Mouse (Mus musculus) bone marrow, adult 2 months (tissue): ENCODE results near the gene Nhsl1. TPM values are rescaled to one million over a fixed set of nuclear protein-coding genes. Genes with fewer than 3 reads are reported as not detected.
"Not testable (repeated sequence)": the region's sequence is repeated elsewhere in the genome, so short reads cannot be mapped to it uniquely, and the experiment has no call there.

Experiments
- H3K27ac ChIP-seq: fragments of 200-500 bp; 2 replicates; pipeline ENCODE4 v1.5.1; 2012; ENCODE audit warnings: low read depth, mild to moderate bottlenecking, control low read depth, inconsistent platforms, low read length; ENCODE audit not compliant: control insufficient read depth, poor library complexity, insufficient read depth
- H3K4me1 ChIP-seq: fragments of 200-500 bp; 2 replicates; pipeline ENCODE4 v1.6.1; 2011; ENCODE audit warnings: low read length; ENCODE audit not compliant: control insufficient read depth, insufficient read depth
- H3K4me3 ChIP-seq: fragments of 200-500 bp; replicated peaks from 2 replicates; pipeline ENCODE3; 2011; ENCODE audit warnings: mild to moderate bottlenecking, low read depth, low read length, control low read depth; ENCODE audit not compliant: control insufficient read depth
- CTCF ChIP-seq: fragments of 200-500 bp; IDR thresholded peaks from 2 replicates; pipeline ENCODE4 v1.5.1; 2011; ENCODE audit warnings: low read length, control low read depth; ENCODE audit not compliant: control insufficient read depth, insufficient read depth
- POLR2A ChIP-seq: fragments of 200-500 bp; IDR thresholded peaks from 2 replicates; pipeline ENCODE4 v1.6.1; 2011; ENCODE audit warnings: low read depth, mild to moderate bottlenecking, control low read depth, low read length, borderline replicate concordance; ENCODE audit not compliant: control insufficient read depth
- WGBS: fragments of 180-500 bp; shearing (Covaris S2); methylation state at CpG from one replicate; pipeline ENCODE4 v1.1.7; 2018; 5-methylcytosine and 5-hydroxymethylcytosine counted together
- polyA plus RNA-seq: library from polyadenylated mRNA; stranded (reverse); fragments of >200 nt; gene quantifications from 2 replicates; pipeline ENCODE4 v1.2.4, GENCODE M21; 2011; ENCODE audit warnings: low replicate concordance; ENCODE audit not compliant: missing spikeins, insufficient read depth, insufficient read length

Nhsl1 gene
- polyA plus RNA-seq, 1 experiment = 1.6 TPM

DNA sequence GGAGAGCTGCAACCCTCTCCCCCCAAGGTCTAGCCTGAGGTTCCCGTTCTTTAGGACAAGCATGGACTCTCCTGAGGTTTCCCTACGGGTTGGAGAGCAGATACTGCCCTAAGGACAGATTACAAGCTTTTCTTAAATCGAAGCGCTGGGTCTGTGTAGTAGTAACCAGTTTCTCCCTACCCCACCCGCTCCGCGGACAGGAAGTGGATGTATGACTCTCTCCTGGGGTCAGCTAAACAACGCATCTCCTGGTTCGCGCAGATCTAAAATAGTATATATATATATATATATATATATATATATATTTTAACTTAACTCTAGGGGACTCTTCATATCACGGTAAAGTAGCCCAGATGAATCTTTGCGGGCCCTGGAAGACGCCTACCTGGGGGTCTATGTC lies 226.5 kb downstream of the Nhsl1 start:
- WGBS = 9% methylated on average over 13 of the region's 13 CpGs
- H3K4me1 ChIP-seq = no peaks in the 10 kb centered on the region
- H3K4me3 ChIP-seq = peak overlapping the region; percentile 8
- no peak overlapping the region for H3K27ac ChIP-seq
- no peak for TF ChIP-seq CTCF
- TF ChIP-seq POLR2A = no peak

GRCm38 (mm10) chr10:18545813-18546235 lies 227.0 kb downstream of the Nhsl1 start, which contains the start of gene Hebp2:
Gene Hebp2 (minus strand): TSS chr10:18546076.
- peak within 1 kb of the TSS; percentile 17 for H3K4me3 ChIP-seq
- TF ChIP-seq CTCF (peak; percentile 38; the same call in 1 of the 2 replicates), POLR2A (no peak)
- no peak within 1 kb of the TSS for H3K27ac ChIP-seq
- WGBS = 2% methylated on average over 22 of the region's 22 CpGs
- H3K4me1 ChIP-seq = no peaks in the 10 kb centered on the region

GRCm38 (mm10) chr10:18547381-18547780 lies 228.6 kb downstream of the Nhsl1 start:
- Histone ChIP-seq H3K27ac (no peak overlapping the region), H3K4me3 (no peak overlapping the region), H3K4me1 (no peaks in the 10 kb centered on the region)
- TF ChIP-seq POLR2A (no peak), CTCF (no peak)
- WGBS = 78% methylated on average over 4 of the region's 4 CpGs

DNA sequence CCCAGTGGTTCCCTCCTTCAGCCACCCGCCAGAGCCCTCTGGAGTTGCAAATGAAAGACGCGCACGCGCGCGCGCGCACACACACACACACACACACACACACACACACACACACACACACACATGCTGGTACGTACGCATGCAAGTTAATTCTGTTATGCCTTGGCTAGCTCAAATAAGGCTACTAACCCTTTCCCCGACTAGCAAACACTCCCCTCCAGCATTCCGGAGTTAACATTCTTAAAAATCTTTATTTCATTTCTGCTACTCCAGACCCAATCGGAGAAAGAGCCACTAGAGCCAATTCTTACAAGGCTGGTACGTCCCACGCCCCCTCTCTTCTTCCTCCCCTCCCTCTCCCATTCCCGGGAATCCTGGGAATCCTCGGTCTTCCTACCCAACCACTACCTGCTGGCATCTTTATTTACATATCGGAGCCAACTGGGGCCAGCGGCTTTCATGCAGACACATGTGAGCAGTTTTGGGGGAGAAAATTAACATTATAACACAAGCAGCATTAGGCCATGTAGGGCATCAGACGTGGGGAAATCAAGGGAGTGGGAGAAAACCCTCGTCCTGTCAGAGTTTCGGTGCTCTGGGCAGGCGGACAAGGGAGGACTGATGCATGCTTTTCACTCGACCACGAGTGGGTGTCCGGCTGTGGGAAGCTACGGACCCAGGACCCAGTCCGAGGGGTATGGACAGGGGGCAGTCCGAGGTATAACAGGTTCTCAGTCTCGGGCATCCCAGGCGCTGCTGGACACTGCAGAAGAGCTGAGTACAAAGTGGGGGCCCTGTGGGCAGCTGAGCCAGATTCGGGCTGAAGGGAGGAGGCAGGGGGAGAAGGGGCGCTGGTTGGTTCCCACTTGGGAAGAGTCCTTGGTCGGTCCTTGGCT lies 230.8 kb downstream of the Nhsl1 start:
- no peak for TF ChIP-seq POLR2A
- no peak for TF ChIP-seq CTCF
- H3K4me3 ChIP-seq = no peak overlapping the region
- no peak overlapping the region for H3K27ac ChIP-seq
- no peaks in the 10 kb centered on the region for H3K4me1 ChIP-seq
- 39% methylated on average over 35 of the region's 35 CpGs for WGBS

GRCm38 (mm10) chr10:18559076-18559475 lies 240.3 kb downstream of the Nhsl1 start:
- 82% methylated on average over 9 of the region's 9 CpGs for WGBS
- H3K4me1 ChIP-seq, H3K4me3 ChIP-seq, H3K27ac ChIP-seq: not testable (repeated sequence)

GRCm38 (mm10) chr10:18561445-18561844 lies 242.7 kb downstream of the Nhsl1 start:
- no peak overlapping the region for H3K4me3 ChIP-seq
- H3K4me1 ChIP-seq = no peaks in the 10 kb centered on the region
- no peak overlapping the region for H3K27ac ChIP-seq
- 40% methylated on average over 5 of the region's 5 CpGs for WGBS
- TF ChIP-seq POLR2A (no peak), CTCF (no peak)

- Histone ChIP-seq H3K27ac (no peak overlapping the region), H3K4me1 (no peaks in the 10 kb centered on the region), H3K4me3 (no peak overlapping the region)
- 3% methylated on average over 4 of the region's 4 CpGs for WGBS
- peak; percentile 17; the same call in 1 of the 2 replicates for TF ChIP-seq CTCF
- no peak for TF ChIP-seq POLR2A
Measured at GRCm38 (mm10) chr10:18562940-18563339, 244.2 kb downstream of the Nhsl1 start.

DNA sequence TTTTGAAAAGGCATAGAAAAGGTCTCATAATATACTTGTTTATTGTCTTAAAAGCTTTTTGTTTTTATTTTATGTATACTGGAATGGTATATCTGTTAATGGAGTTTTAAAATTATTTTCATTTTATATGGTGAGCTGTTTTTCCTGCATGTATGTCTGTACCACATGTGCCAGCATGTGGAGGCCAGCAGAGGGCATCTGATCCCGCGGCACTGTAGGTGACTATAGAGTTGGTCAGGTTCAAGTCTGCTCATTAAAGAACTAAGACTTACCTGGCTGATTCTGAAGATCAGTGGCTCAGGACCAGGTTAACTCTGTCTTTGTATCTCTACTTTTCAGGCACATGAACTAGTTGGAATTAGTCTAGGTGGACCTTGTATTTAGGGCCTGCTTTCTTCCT lies 253.8 kb downstream of the Nhsl1 start:
- peak; percentile 37; the same call in 1 of the 2 replicates for TF ChIP-seq CTCF
- TF ChIP-seq POLR2A = no peak
- H3K4me3 ChIP-seq = no peak overlapping the region
- 18% methylated on average over 2 of the region's 2 CpGs for WGBS
- no peaks in the 10 kb centered on the region for H3K4me1 ChIP-seq
- no peak overlapping the region for H3K27ac ChIP-seq

Other genes starting within 250 kb of the Nhsl1 start
- not detected in 2 replicates for gene Ect2l, start 108.1 kb upstream of the Nhsl1 start, polyA plus RNA-seq
- gene Ccdc28a, start 84.0 kb upstream of the Nhsl1 start, polyA plus RNA-seq = 7.6 and 11.0 TPM in 2 replicates
- gene Hebp2, start 227.1 kb downstream of the Nhsl1 start, polyA plus RNA-seq = not detected in 2 replicates